Mouse (Mus musculus) neural tube, embryonic 14.5 days (tissue): ENCODE results near the gene Ano6. TPM values are rescaled to one million over a fixed set of nuclear protein-coding genes. Genes with fewer than 3 reads are reported as not detected.

Experiments used
- ATAC-seq: fragments of 200-750 bp; cut with Nextera tagmentation; 2 replicates; pipeline ENCODE4 v1.8.0; 2017; ENCODE audit warnings: low read depth, mild to moderate bottlenecking, moderate TSS enrichment, moderate library complexity
- H3K27ac ChIP-seq: fragments of 300-500 bp; sonication (generic); 2 replicates; pipeline ENCODE4 v1.5.1; 2014; ENCODE audit warnings: low read depth, mild to moderate bottlenecking, control low read depth, low read length, moderate library complexity, mixed read lengths
- H3K27me3 ChIP-seq: fragments of 300-500 bp; sonication (generic); 2 replicates; pipeline ENCODE4 v1.6.1; 2014; ENCODE audit warnings: low read length; ENCODE audit not compliant: control insufficient read depth, insufficient read depth
- H3K36me3 ChIP-seq: fragments of 300-500 bp; sonication (generic); 2 replicates; pipeline ENCODE4 v1.6.1; 2014; ENCODE audit warnings: low read length, mixed read lengths; ENCODE audit not compliant: control insufficient read depth, insufficient read depth
- H3K4me1 ChIP-seq: fragments of 300-500 bp; sonication (generic); 2 replicates; pipeline ENCODE4 v1.6.1; 2014; ENCODE audit warnings: low read length; ENCODE audit not compliant: control insufficient read depth, insufficient read depth
- H3K4me2 ChIP-seq: fragments of 300-500 bp; sonication (generic); 2 replicates; pipeline ENCODE4 v1.6.1; 2014; ENCODE audit warnings: mild to moderate bottlenecking, low read depth, low read length, control low read depth
- H3K4me3 ChIP-seq: fragments of 300-500 bp; sonication (generic); 2 replicates; pipeline ENCODE4 v1.5.1; 2014; ENCODE audit warnings: low read depth, low read length, control low read depth, mixed read lengths
- H3K9ac ChIP-seq: fragments of 300-500 bp; sonication (generic); replicated peaks from 2 replicates; pipeline ENCODE4 v1.6.1; 2014; ENCODE audit warnings: low read depth, mild to moderate bottlenecking, control low read depth, low read length, mixed read lengths
- H3K9me3 ChIP-seq: fragments of 300-500 bp; sonication (generic); 2 replicates; pipeline ENCODE4 v1.6.1; 2016; ENCODE audit warnings: low read length; ENCODE audit not compliant: control insufficient read depth
- WGBS: fragments of 180-500 bp; shearing (Covaris S2); extraction: QIAGEN DNeasy Blood & Tissue Kit; methylation state at CpG from one replicate; pipeline ENCODE4 v1.1.7; 2014; 5-methylcytosine and 5-hydroxymethylcytosine counted together
- polyA plus RNA-seq: library from polyadenylated mRNA; unstranded; fragments of >200 nt; fragmentation: Nextera tagmentation; extraction: Ambion mirVana; gene quantifications from 2 replicates; pipeline ENCODE4 v1.2.1, GENCODE M21; 2014

Gene Ano6
- polyA plus RNA-seq, 1 experiment from 2014 or later: 32.3 TPM

DNA sequence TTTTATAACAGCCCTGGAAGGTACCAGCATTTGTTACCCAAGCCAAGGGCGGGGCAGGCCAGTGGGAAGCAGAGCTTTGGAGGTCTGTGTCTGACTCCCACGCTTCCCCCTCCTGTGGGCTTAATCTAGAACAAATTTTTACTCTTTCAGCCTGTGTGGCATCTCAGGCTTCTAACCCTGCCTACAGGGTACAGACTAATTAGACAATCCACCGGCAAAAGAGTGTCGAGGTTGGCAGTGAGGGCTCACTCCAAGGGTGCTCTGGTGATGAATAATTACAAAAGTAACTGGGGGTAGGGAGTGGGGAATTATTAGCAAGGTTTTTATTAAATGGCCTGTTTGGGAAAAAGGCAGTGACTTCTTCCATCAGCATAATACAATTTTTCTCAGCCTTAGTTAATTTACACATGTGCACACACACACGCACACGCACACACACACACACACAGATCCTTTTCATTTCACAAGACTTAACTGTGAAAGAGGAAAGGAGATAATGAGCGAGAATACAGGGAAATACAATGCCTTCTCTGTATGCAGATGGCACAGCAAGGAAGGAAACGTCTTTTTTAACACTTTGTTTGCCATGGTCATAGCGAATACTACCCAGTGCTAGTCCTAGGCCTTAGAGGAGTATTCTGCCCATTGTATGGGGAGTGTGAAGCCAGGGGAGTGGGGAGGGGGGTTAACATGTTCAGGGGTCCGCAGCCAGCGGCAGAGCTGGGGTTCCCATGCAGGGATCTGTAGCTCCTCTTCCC, 155.5 kb downstream of the Ano6 start:
- Histone ChIP-seq H3K4me2 (no peak overlapping the region), H3K27ac (no peak overlapping the region), H3K9me3 (no peaks in the 10 kb centered on the region), H3K27me3 (no peaks in the 10 kb centered on the region), H3K4me3 (no peak overlapping the region), H3K4me1 (0 out of 2 replicates have a peak, but pooled peaks cover 3% of the 10 kb centered on the region), H3K9ac (no peak overlapping the region), H3K36me3 (peaks cover 9% of the 10 kb centered on the region)
- ATAC-seq: no peak
- 48% methylated on average over 11 of the region's 11 CpGs for WGBS

- H3K36me3 ChIP-seq: peaks cover 6% of the 10 kb centered on the region; the same call in 1 of the 2 replicates
- WGBS: 93% methylated on average over 18 of the region's 18 CpGs
Measured at GRCm38 (mm10) chr15:95948411-95948810, 157.8 kb downstream of the Ano6 start.

DNA sequence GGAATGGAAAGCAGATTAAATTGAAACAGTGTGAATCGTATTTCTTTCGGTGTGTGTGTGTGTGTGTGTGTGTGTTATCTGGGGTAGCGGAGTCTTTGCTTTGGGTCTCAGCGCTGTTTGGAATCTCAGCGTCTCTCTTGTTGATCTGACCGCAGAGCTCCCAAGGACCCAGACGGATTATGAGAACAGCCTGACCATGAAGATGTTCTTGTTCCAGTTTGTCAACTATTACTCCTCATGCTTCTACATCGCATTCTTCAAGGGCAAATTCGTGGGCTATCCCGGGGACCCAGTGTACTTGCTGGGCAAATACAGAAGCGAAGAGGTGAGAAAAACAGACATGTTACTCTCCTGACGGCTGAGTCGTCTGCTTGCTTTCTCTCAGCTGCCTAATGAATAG, 158.7 kb downstream of the Ano6 start:
- Histone ChIP-seq H3K27ac (no peak overlapping the region), H3K27me3 (no peaks in the 10 kb centered on the region), H3K4me3 (no peak overlapping the region), H3K36me3 (peaks cover 6% of the 10 kb centered on the region; the same call in 1 of the 2 replicates), H3K9ac (no peak overlapping the region), H3K9me3 (no peaks in the 10 kb centered on the region), H3K4me2 (no peak overlapping the region), H3K4me1 (0 out of 2 replicates have a peak, but pooled peaks cover 3% of the 10 kb centered on the region)
- WGBS: 92% methylated on average over 13 of the region's 13 CpGs
- ATAC-seq: no peak

More at GRCm38 (mm10) chr15:95948411-95948810, 157.8 kb downstream of the Ano6 start:
- H3K9me3 ChIP-seq: no peaks in the 10 kb centered on the region
- no peak for ATAC-seq
- H3K4me3 ChIP-seq: no peak overlapping the region
- H3K27me3 ChIP-seq: no peaks in the 10 kb centered on the region
- H3K4me1 ChIP-seq: 0 out of 2 replicates have a peak, but pooled peaks cover 3% of the 10 kb centered on the region
- no peak overlapping the region for H3K4me2 ChIP-seq
- H3K9ac ChIP-seq: no peak overlapping the region
- H3K27ac ChIP-seq: no peak overlapping the region

GRCm38 (mm10) chr15:95951497-95951896, 160.9 kb downstream of the Ano6 start:
- 73% methylated on average over 5 of the region's 5 CpGs for WGBS
- H3K36me3 ChIP-seq: peaks cover 6% of the 10 kb centered on the region; the same call in 1 of the 2 replicates
- no peak overlapping the region for H3K4me2 ChIP-seq
- H3K4me3 ChIP-seq: no peak overlapping the region
- no peak overlapping the region for H3K9ac ChIP-seq
- no peaks in the 10 kb centered on the region for H3K9me3 ChIP-seq
- no peaks in the 10 kb centered on the region for H3K27me3 ChIP-seq
- H3K27ac ChIP-seq: no peak overlapping the region
- no peak for ATAC-seq
- H3K4me1 ChIP-seq: no peaks in the 10 kb centered on the region

DNA sequence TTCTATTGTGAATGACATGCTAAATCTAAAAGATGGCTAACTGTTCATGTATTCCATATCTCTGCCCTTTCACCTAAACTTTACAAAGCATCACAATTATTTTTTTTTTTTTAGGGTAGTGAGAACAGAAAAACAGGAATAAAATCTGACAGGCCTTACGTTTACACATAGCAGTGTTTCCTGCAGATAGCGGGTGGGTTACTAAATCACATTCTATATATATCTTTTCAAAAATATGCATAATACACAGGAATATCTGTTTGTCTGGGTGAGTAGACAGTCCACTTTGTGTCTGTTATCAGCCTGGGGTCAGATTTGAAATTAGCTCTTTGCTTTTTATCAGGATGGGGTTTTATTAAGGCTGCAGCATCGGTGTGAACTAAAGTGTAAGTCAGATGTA, 166.0 kb downstream of the Ano6 start:
- no peaks in the 10 kb centered on the region for H3K27me3 ChIP-seq
- H3K4me1 ChIP-seq: no peaks in the 10 kb centered on the region
- no peak overlapping the region for H3K27ac ChIP-seq
- H3K4me3 ChIP-seq: no peak overlapping the region
- H3K36me3 ChIP-seq: no peaks in the 10 kb centered on the region
- H3K9ac ChIP-seq: no peak overlapping the region
- WGBS: 88% methylated on average over 3 of the region's 3 CpGs
- H3K4me2 ChIP-seq: no peak overlapping the region
- no peaks in the 10 kb centered on the region for H3K9me3 ChIP-seq
- no peak for ATAC-seq

DNA sequence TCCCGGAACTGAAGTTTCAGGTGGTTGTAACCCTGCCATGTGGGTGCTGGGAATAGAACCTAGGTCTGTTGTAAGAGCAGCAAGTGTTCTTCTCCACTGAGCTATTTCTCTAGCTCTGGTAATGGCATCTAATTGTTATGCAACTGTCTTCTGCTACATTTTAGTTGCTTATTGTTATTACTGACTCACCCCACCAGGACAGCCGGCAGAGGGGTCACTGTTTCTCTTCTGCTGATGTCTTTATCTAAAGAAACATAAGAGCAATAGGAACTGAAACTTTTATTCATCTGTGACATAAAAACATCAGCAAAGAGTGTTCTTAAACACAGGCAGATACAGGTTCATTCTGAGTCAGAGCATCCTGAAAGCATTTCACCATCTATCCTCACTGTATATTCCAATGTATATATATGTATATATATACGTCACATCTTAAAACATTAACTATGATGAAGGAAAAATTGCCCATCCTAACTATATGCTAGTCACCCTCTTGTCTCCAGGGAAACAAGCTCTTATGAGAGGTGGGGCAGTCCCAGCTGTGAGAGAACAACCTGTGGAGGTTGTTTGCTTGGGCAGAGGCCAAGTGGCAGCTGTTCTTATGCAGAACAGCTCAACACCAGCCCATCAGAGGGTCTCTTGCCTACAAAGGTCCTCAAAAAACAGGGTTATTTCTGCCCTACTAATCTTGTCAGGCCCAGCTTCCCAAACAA, 171.9 kb downstream of the Ano6 start:
- 89% methylated on average over 3 of the region's 3 CpGs for WGBS
- H3K4me1 ChIP-seq: peaks cover 9% of the 10 kb centered on the region; the same call in 1 of the 2 replicates

DNA sequence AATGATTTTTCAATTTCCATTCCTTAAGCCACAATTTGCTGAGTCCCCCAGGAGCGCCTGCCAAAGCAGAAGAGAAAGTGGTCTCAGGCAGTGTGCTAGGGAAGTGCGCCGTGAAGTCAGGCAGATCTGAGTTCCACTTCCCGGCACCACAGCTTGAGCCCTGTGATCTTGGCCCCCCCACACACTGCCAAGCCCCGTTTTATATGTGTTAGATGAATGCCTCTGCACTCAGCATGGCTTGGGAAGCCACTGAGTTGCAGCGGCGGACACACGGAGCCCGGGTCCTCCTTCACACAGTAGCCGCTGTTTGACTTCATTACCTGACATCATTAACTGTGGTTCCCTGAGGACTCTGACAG, 172.5 kb downstream of the Ano6 start:
- Histone ChIP-seq H3K27ac (0 out of 2 replicates have a peak overlapping the region, but pooled peaks have one; percentile 1), H3K9me3 (no peaks in the 10 kb centered on the region), H3K36me3 (no peaks in the 10 kb centered on the region), H3K4me3 (no peak overlapping the region), H3K27me3 (no peaks in the 10 kb centered on the region), H3K9ac (no peak overlapping the region), H3K4me1 (peaks cover 9% of the 10 kb centered on the region; the same call in 1 of the 2 replicates), H3K4me2 (no peak overlapping the region)
- no peak for ATAC-seq
- WGBS: 49% methylated on average over 10 of the region's 10 CpGs

More for the DNA sequence above, 171.9 kb downstream of the Ano6 start:
- Histone ChIP-seq H3K27me3 (no peaks in the 10 kb centered on the region), H3K27ac (no peak overlapping the region), H3K36me3 (no peaks in the 10 kb centered on the region), H3K9ac (no peak overlapping the region), H3K4me3 (no peak overlapping the region), H3K4me2 (no peak overlapping the region), H3K9me3 (no peaks in the 10 kb centered on the region)
- ATAC-seq: no peak

DNA sequence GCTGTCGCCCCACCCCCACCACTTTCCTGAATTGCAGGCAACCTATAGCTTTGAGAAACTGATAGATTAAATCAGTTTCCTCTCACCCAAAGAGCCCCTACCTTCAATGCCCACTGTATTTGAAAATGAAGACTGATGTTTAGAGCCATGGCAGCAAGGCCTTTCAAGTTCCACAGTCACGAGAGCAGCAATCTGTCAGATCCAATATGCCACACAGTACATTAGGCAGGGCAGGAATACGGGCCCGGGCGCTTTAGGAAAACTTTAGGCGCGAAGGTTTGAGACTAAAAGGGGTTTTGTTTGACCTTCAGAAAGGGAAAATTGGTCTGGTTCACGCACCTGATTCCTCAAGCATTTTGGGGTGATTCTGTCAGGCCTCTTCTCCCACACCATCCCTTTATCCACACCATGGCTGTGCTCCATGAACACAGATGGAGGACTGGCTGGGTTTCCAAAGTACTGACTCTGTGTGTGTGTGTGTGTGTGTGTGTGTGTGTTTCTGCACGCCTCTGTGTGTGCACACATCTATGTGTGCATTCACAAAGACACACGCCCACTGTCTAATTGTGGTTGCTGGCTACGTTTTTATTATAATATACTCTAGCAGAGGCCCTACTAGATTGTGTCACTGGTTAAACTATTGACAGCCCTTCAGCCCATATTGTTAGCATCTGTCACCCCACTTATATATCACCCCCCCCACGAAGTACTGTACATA, 173.0 kb downstream of the Ano6 start:
- H3K27me3 ChIP-seq: no peaks in the 10 kb centered on the region
- no peaks in the 10 kb centered on the region for H3K9me3 ChIP-seq
- 75% methylated on average over 12 of the region's 12 CpGs for WGBS
- H3K4me1 ChIP-seq: peaks cover 9% of the 10 kb centered on the region; the same call in 1 of the 2 replicates
- H3K27ac ChIP-seq: peak overlapping the region; percentile 17
- ATAC-seq: no peak
- no peak overlapping the region for H3K4me3 ChIP-seq
- H3K4me2 ChIP-seq: no peak overlapping the region
- no peaks in the 10 kb centered on the region for H3K36me3 ChIP-seq
- H3K9ac ChIP-seq: no peak overlapping the region
